Mouse (Mus musculus): ENCODE results near the gene Csnk1e. TPM values are rescaled to one million over a fixed set of nuclear protein-coding genes. Genes with fewer than 3 reads are reported as not detected.
A peak's percentile ranks its signal among the peaks of the same experiment; 100 is the strongest.

The Csnk1e gene
- total and polyA plus RNA-seq, 3 experiments = 10.4 to 46.7 (median 16.8) TPM

DNA sequence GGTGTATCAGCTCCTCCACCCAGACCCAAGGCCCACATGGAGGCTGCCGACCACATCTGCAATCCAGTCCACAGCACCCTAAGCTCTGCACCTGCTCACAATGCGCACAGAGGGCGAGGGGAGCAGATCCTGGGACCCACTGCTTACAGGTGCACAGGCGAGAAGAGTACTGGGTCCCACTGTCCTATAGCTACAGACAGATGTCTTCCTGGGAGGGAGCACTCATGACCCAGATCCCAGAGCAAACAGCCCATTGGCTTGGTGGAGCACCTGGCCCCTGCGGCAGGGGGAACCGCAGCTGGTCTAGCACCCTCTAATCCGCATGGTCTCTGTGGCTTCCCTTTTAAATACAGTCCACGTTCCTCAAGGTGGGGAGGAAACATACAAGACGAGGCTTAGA, 73.7 kb downstream of the Csnk1e start:
- H3K9ac ChIP-seq (ENCODE audit: insufficient read depth, low read depth) = no peak overlapping the region
- H3K4me2 ChIP-seq (ENCODE audit: insufficient read depth, low read depth, poor library complexity, severe bottlenecking) = peak overlapping the region; percentile 17
- peaks cover 20 to 72% of the 10 kb centered on the region in 2 experiments for H3K36me3 ChIP-seq (replicated peaks in 1 of 2; ENCODE audit: control insufficient read depth in 1 of 2, insufficient read depth in 1 of 2, low read length in 1 of 2)
- no peaks in the 10 kb centered on the region for H3K27me3 ChIP-seq (replicated peaks)
- peak overlapping the region; percentile 36; the same call in 1 of the 2 replicates for H3K27ac ChIP-seq (ENCODE audit: insufficient read depth, low read depth)
- peaks cover 2% of the 10 kb centered on the region for H3K9me3 ChIP-seq (replicated peaks; ENCODE audit: low read length)
- peak overlapping the region in 1 of 3 experiments; percentile 28 for H3K4me3 ChIP-seq (replicated peaks in 1 of 3; ENCODE audit: low read depth in 2 of 3, low read length in 2 of 3, poor library complexity in 1 of 3)
- in situ Hi-C loops (cut with MboI; ENCODE audit: low pct_ligation_motif_present, low pct_unique_long_range_greater_than_20kb, low sequenced_read_pairs) = no loop called here
- TF ChIP-seq UBTF (IDR thresholded peaks at IDR 0.05; ENCODE audit: low read depth, low read length) (no peak), NRF1 (IDR thresholded peaks at IDR 0.05; ENCODE audit: low read depth, low read length) (no peak), ZMIZ1 (IDR thresholded peaks at IDR 0.05; ENCODE audit: low read depth, low read length) (no peak), IRF4 (IDR thresholded peaks at IDR 0.05; ENCODE audit: low read depth, low read length) (no peak), POLR2AphosphoS2 (IDR thresholded peaks at IDR 0.05; ENCODE audit: low read depth, low read length) (no peak), E2F4 (IDR thresholded peaks at IDR 0.05; ENCODE audit: insufficient replicate concordance, low read depth, low read length) (no peak), MEF2A (IDR thresholded peaks at IDR 0.05; ENCODE audit: borderline replicate concordance, low read depth, low read length) (no peak), MYC (IDR thresholded peaks at IDR 0.05; ENCODE audit: low read depth, low read length) (no peak), JUND (conservative IDR thresholded peaks at IDR 0.05; ENCODE audit: low read depth, low read length) (no peak), ZKSCAN1 (IDR thresholded peaks at IDR 0.05; ENCODE audit: borderline replicate concordance, low read depth, low read length) (no peak), CHD2 (IDR thresholded peaks at IDR 0.05; ENCODE audit: low read length) (no peak), ZC3H11A (IDR thresholded peaks at IDR 0.05; ENCODE audit: low read depth, low read length) (no peak), ZNF384 (IDR thresholded peaks at IDR 0.05; ENCODE audit: low read depth, low read length) (no peak), SMC3 (IDR thresholded peaks at IDR 0.05; ENCODE audit: low read depth, low read length) (no peak), RCOR1 (conservative IDR thresholded peaks at IDR 0.05; ENCODE audit: low read depth, low read length) (no peak), MAFK (IDR thresholded peaks at IDR 0.05; ENCODE audit: insufficient replicate concordance, low read length) (no peak), MAX (IDR thresholded peaks at IDR 0.05; ENCODE audit: low read length) (no peak)
- H3K4me1 ChIP-seq (ENCODE audit: control insufficient read depth in 1 of 2, insufficient read depth in 2 of 2) = peaks cover 20 to 36% of the 10 kb centered on the region in 2 experiments
- dilution Hi-C loops (cut with MboI; ENCODE audit: extremely low pct_ligation_motif_present, extremely low pct_unique_long_range_greater_than_20kb, low sequenced_read_pairs) = no loop called here
- DNase-seq (ENCODE audit: extremely low read depth) = peak; percentile 24
- H3K79me2 ChIP-seq (replicated peaks; ENCODE audit: control insufficient read depth, extremely low read depth, insufficient read depth, poor library complexity, severe bottlenecking) = peaks cover 14% of the 10 kb centered on the region

DNA sequence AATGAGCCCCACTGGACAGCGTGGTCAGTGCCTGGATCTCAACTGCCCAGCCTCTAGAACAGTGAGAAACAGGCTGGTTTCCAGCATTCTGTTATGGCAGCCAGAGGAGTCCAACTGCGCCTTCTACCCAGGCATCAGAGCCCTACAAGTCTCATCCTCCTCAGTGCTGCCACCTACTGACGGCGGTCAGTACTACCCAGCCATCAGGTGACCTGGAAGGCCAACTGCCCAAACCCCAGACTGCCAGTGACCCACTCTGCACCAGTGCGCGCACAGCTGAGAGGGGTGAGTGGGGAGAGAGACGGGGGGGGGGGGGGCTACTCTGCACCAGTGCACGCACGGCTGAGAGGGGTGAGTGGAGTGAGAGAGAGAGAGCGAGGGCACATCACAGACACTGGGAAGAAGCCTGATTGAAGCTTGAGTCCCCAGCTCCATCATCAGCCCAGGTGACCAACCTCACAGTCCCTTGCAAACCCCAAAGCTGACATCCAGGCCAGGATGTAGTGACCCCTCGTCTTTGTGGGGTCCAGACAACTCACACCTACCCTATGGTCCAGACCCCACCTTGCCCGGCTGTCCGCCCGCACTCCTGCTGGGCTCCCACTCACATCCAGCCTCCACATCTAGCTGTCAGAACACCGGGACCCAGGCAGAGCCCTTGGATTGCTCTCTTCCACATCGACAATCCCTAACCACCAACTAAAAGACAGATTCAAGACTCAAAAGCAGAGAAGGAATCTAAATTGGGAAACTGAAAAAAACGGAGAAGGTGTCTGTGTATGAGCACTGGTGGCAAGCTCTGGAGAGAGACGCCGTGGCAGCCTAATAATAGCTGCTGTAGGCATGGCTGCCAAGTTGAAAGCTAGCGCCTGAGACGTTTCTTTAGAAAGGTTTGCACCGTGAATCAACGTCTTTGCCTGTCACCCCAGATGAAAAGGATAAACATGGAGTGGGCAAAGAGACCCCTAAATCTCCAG, 74.6 kb downstream of the Csnk1e start:
- peak; percentile 77 for DNase-seq (ENCODE audit: extremely low read depth)
- H3K36me3 ChIP-seq (replicated peaks in 1 of 2; ENCODE audit: control insufficient read depth in 1 of 2, insufficient read depth in 1 of 2, low read length in 1 of 2) = peaks cover 27 to 72% of the 10 kb centered on the region in 2 experiments
- no peak overlapping the region for H3K9ac ChIP-seq (ENCODE audit: insufficient read depth, low read depth)
- peak overlapping the region; percentile 7; the same call in 1 of the 2 replicates for H3K4me2 ChIP-seq (ENCODE audit: insufficient read depth, low read depth, poor library complexity, severe bottlenecking)
- H3K27ac ChIP-seq (ENCODE audit: insufficient read depth, low read depth) = no peak overlapping the region
- in situ Hi-C loops (cut with MboI; ENCODE audit: low pct_ligation_motif_present, low pct_unique_long_range_greater_than_20kb, low sequenced_read_pairs) (no loop called here), dilution Hi-C loops (cut with MboI; ENCODE audit: extremely low pct_ligation_motif_present, extremely low pct_unique_long_range_greater_than_20kb, low sequenced_read_pairs) (no loop called here)
- H3K27me3 ChIP-seq (replicated peaks) = no peaks in the 10 kb centered on the region
- H3K79me2 ChIP-seq (replicated peaks; ENCODE audit: control insufficient read depth, extremely low read depth, insufficient read depth, poor library complexity, severe bottlenecking) = peaks cover 14% of the 10 kb centered on the region
- H3K4me1 ChIP-seq (ENCODE audit: control insufficient read depth in 1 of 2, insufficient read depth in 2 of 2) = peaks cover 20 to 29% of the 10 kb centered on the region in 2 experiments
- no peak overlapping the region for H3K4me3 ChIP-seq (replicated peaks in 1 of 3; ENCODE audit: low read depth in 2 of 3, low read length in 2 of 3, poor library complexity in 1 of 3)
- TF ChIP-seq SIN3A (IDR thresholded peaks at IDR 0.05; ENCODE audit: low read length) (peak; percentile 46; the same call in 1 of the 2 replicates), USF1 (IDR thresholded peaks at IDR 0.05; ENCODE audit: low read depth, low read length) (peak; percentile 62), CTCF (conservative IDR thresholded peaks at IDR 0.05 in 1 of 2, IDR thresholded peaks at IDR 0.05 in 1 of 2; ENCODE audit: low read depth in 2 of 2, low read length in 2 of 2) (peak; percentile 41 to 81), CHD2 (IDR thresholded peaks at IDR 0.05; ENCODE audit: low read length) (no peak), BHLHE40 (IDR thresholded peaks at IDR 0.05; ENCODE audit: low read depth, low read length) (0 out of 2 replicates have a peak, but pooled peaks have one; percentile 9), ZKSCAN1 (IDR thresholded peaks at IDR 0.05; ENCODE audit: borderline replicate concordance, low read depth, low read length) (no peak), RAD21 (IDR thresholded peaks at IDR 0.05; ENCODE audit: low read depth, low read length) (peak; percentile 53), SMC3 (IDR thresholded peaks at IDR 0.05; ENCODE audit: low read depth, low read length) (peak; percentile 78)
- peaks cover 2% of the 10 kb centered on the region for H3K9me3 ChIP-seq (replicated peaks; ENCODE audit: low read length)
